Mouse (Mus musculus) erythroblast, embryonic 14.5 days (primary cell): Measurements from ENCODE around the gene Olfr322. TPM values are rescaled to one million over a fixed set of nuclear protein-coding genes. Genes with fewer than 3 reads are reported as not detected.

Experiments used
- H3K27me3 ChIP-seq: 2 replicates; pipeline ENCODE4 v1.6.1; 2012; ENCODE audit warnings: inconsistent platforms; ENCODE audit not compliant: control insufficient read depth
- H3K36me3 ChIP-seq: 2 replicates; pipeline ENCODE4 v1.6.1; 2012; ENCODE audit warnings: mild to moderate bottlenecking, inconsistent platforms; ENCODE audit not compliant: control insufficient read depth
- H3K4me1 ChIP-seq: 2 replicates; pipeline ENCODE4 v1.6.1; 2012; ENCODE audit warnings: inconsistent platforms; ENCODE audit not compliant: control insufficient read depth
- H3K4me3 ChIP-seq: replicated peaks from 2 replicates; pipeline ENCODE3; 2012; ENCODE audit warnings: moderate library complexity, mild to moderate bottlenecking, inconsistent platforms
- H3K9me3 ChIP-seq: 2 replicates; pipeline ENCODE4 v1.6.1; 2012; ENCODE audit warnings: low read length, inconsistent platforms, mixed read lengths; ENCODE audit not compliant: control insufficient read depth
- GATA1 ChIP-seq: IDR thresholded peaks from 2 replicates; pipeline ENCODE4 v1.6.1; 2012; ENCODE audit warnings: low read length, inconsistent platforms, mixed read lengths
- TAL1 ChIP-seq: IDR thresholded peaks from 3 replicates; pipeline ENCODE4 v1.6.1; 2012; ENCODE audit warnings: low read length, inconsistent platforms, mixed read lengths
- polyA plus RNA-seq: library from polyadenylated mRNA; stranded (reverse); fragments of >175 nt; gene quantifications from 2 replicates; pipeline ENCODE4 v1.2.3, GENCODE M21; 2012

Gene Olfr322
- polyA plus RNA-seq, 1 experiment: 0.04 TPM

GRCm38 (mm10) chr11:58636376-58636977 is 22.1 kb upstream of the Olfr322 start:
- Histone ChIP-seq H3K4me1 (peaks cover 62% of the 10 kb centered on the region), H3K4me3 (no peak overlapping the region), H3K9me3 (no peaks in the 10 kb centered on the region), H3K36me3 (peaks cover 5% of the 10 kb centered on the region), H3K27me3 (peaks cover 8% of the 10 kb centered on the region)
- no peak for TF ChIP-seq TAL1
- TF ChIP-seq GATA1: no peak

GRCm38 (mm10) chr11:58638176-58638701 is 20.3 kb upstream of the Olfr322 start:
- Histone ChIP-seq H3K4me3 (no peak overlapping the region), H3K9me3 (peaks cover 1% of the 10 kb centered on the region), H3K36me3 (peaks cover 17% of the 10 kb centered on the region), H3K27me3 (peaks cover 8% of the 10 kb centered on the region), H3K4me1 (peaks cover 75% of the 10 kb centered on the region)
- TF ChIP-seq GATA1 (no peak), TAL1 (no peak)

GRCm38 (mm10) chr11:58640272-58640867 is 18.2 kb upstream of the Olfr322 start, which contains the start of gene Trim58:
Gene Trim58, plus strand, starts transcription at chr11:58640465.
- H3K4me3 ChIP-seq: peak within 1 kb of the TSS; percentile 89
- H3K27me3 ChIP-seq: peaks cover 6% of the 10 kb centered on the region
- no peak for TF ChIP-seq TAL1
- no peak for TF ChIP-seq GATA1
- peaks cover 84% of the 10 kb centered on the region for H3K4me1 ChIP-seq
- peaks cover 38% of the 10 kb centered on the region for H3K36me3 ChIP-seq
- peaks cover 4% of the 10 kb centered on the region for H3K9me3 ChIP-seq

- Histone ChIP-seq H3K36me3 (peaks cover 45% of the 10 kb centered on the region), H3K4me1 (peaks cover 85% of the 10 kb centered on the region), H3K27me3 (peaks cover 6% of the 10 kb centered on the region), H3K9me3 (peaks cover 4% of the 10 kb centered on the region), H3K4me3 (peak overlapping the region; percentile 89)
- TF ChIP-seq TAL1: peak; percentile 35; the same call in 2 of the 3 replicates
- peak; percentile 60 for TF ChIP-seq GATA1
Measured at GRCm38 (mm10) chr11:58641057-58641456, 17.5 kb upstream of the Olfr322 start.

- TF ChIP-seq TAL1 (peak; percentile 94), GATA1 (peak; percentile 83)
- Histone ChIP-seq H3K4me3 (peak overlapping the region; percentile 89), H3K27me3 (peaks cover 6% of the 10 kb centered on the region), H3K4me1 (peaks cover 81% of the 10 kb centered on the region), H3K36me3 (peaks cover 52% of the 10 kb centered on the region), H3K9me3 (peaks cover 4% of the 10 kb centered on the region)
Measured at GRCm38 (mm10) chr11:58641638-58642358, 16.8 kb upstream of the Olfr322 start.

GRCm38 (mm10) chr11:58643350-58643749 is 15.2 kb upstream of the Olfr322 start:
- Histone ChIP-seq H3K4me1 (peaks cover 70% of the 10 kb centered on the region), H3K9me3 (peaks cover 4% of the 10 kb centered on the region), H3K36me3 (peaks cover 68% of the 10 kb centered on the region), H3K4me3 (peak overlapping the region; percentile 89), H3K27me3 (peaks cover 6% of the 10 kb centered on the region)
- peak; percentile 66; the same call in 1 of the 2 replicates for TF ChIP-seq GATA1
- no peak for TF ChIP-seq TAL1

- Histone ChIP-seq H3K4me3 (no peak overlapping the region), H3K27me3 (0 out of 2 replicates have a peak, but pooled peaks cover 2% of the 10 kb centered on the region), H3K9me3 (no peaks in the 10 kb centered on the region), H3K36me3 (peaks cover 46% of the 10 kb centered on the region), H3K4me1 (peaks cover 2% of the 10 kb centered on the region; the same call in 1 of the 2 replicates)
- no peak for TF ChIP-seq TAL1
- TF ChIP-seq GATA1: no peak
Measured at GRCm38 (mm10) chr11:58655151-58655550, 3.4 kb upstream of the Olfr322 start.

GRCm38 (mm10) chr11:58669252-58669651 is 10.7 kb downstream of the Olfr322 start:
- Histone ChIP-seq H3K4me1 (no peaks in the 10 kb centered on the region), H3K27me3 (no peaks in the 10 kb centered on the region), H3K9me3 (no peaks in the 10 kb centered on the region), H3K36me3 (no peaks in the 10 kb centered on the region), H3K4me3 (no peak overlapping the region)
- TF ChIP-seq GATA1 (no peak), TAL1 (no peak)

- Histone ChIP-seq H3K4me3 (no peak overlapping the region), H3K36me3 (no peaks in the 10 kb centered on the region), H3K4me1 (no peaks in the 10 kb centered on the region), H3K9me3 (no peaks in the 10 kb centered on the region), H3K27me3 (no peaks in the 10 kb centered on the region)
- no peak for TF ChIP-seq TAL1
- no peak for TF ChIP-seq GATA1
Measured at GRCm38 (mm10) chr11:58671825-58672224, 13.2 kb downstream of the Olfr322 start.
